Mouse (Mus musculus) heart, embryonic 15.5 days (tissue): Measurements from ENCODE around the gene Bpifb3. TPM values are rescaled to one million over a fixed set of nuclear protein-coding genes. Genes with fewer than 3 reads are reported as not detected.

Experiments used
- polyA plus RNA-seq: library from polyadenylated mRNA; unstranded; fragments of >200 nt; fragmentation: Nextera tagmentation; extraction: Ambion mirVana; gene quantifications from 2 replicates; pipeline ENCODE4 v1.2.1, GENCODE M21; 2015

The Bpifb3 gene
- polyA plus RNA-seq, 1 experiment from 2014 or later, result not detected

Other genes with a start within 250 kb of the Bpifb3 start
- not detected in 2 replicates for gene Dnmt3c, start 221.6 kb upstream of the Bpifb3 start, polyA plus RNA-seq
- 210 and 241 TPM in 2 replicates for gene Mapre1, start 177.0 kb upstream of the Bpifb3 start, polyA plus RNA-seq
- gene Efcab8, start 138.3 kb upstream of the Bpifb3 start, polyA plus RNA-seq, result 0.16 TPM in 1 of 2 replicates, not detected in the other
- not detected in 2 replicates for gene Sun5, start 47.1 kb upstream of the Bpifb3 start, polyA plus RNA-seq
- not detected in 2 replicates for gene Bpifb2, start 43.2 kb upstream of the Bpifb3 start, polyA plus RNA-seq
- not detected in 2 replicates for gene Bpifb6, start 17.8 kb upstream of the Bpifb3 start, polyA plus RNA-seq
- not detected in 2 replicates for gene Bpifb4, start 20.0 kb downstream of the Bpifb3 start, polyA plus RNA-seq
- gene Bpifa6, start 56.7 kb downstream of the Bpifb3 start, polyA plus RNA-seq, result not detected in 2 replicates
- not detected in 2 replicates for gene Bpifa2, start 90.0 kb downstream of the Bpifb3 start, polyA plus RNA-seq
- gene Bpifa3, start 212.1 kb downstream of the Bpifb3 start, polyA plus RNA-seq, result not detected in 2 replicates
- 0.92 and 21.4 TPM in 2 replicates for gene Bpifa1, start 224.7 kb downstream of the Bpifb3 start, polyA plus RNA-seq
- not detected in 2 replicates for gene Bpifa5, start 244.4 kb downstream of the Bpifb3 start, polyA plus RNA-seq